Mouse (Mus musculus) thymus, adult 2 months (tissue): ENCODE data around the gene Slc6a17.

Experiments used
- CTCF ChIP-seq: fragments of 200-500 bp; IDR thresholded peaks from 2 replicates; pipeline ENCODE4 v1.5.1; 2012; ENCODE audit warnings: mild to moderate bottlenecking, control low read depth, low read length, moderate library complexity, borderline replicate concordance; ENCODE audit not compliant: control insufficient read depth, poor library complexity, insufficient read depth; ENCODE audit errors: extremely low read depth
- POLR2A ChIP-seq: fragments of 200-500 bp; IDR thresholded peaks from 2 replicates; pipeline ENCODE4 v1.6.1; 2012; ENCODE audit warnings: mild to moderate bottlenecking, low read length, control low read depth, moderate library complexity; ENCODE audit not compliant: control insufficient read depth, poor library complexity, insufficient read depth; ENCODE audit errors: extremely low read depth

DNA sequence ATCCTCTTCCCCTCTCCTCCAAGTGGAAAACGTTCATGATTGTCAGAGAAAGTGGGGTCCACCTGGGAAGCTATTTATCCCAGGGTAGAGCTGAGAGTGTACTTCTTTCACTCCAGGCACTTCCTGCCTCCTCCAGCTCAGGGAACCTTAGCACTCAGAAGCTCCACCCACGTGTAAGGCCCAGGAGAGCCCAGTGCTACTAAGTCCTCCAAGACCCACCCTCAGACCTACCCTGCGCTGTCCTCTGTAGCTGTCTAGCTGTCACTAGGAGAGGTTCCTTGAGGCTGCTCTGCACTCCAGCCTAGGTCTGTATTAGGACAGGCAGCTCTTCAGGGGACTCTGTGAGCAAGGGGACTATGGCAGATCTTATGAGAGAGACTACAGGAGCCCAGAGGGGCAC, 40.9 kb upstream of the Slc6a17 start:
- TF ChIP-seq CTCF: no peak
- no peak for TF ChIP-seq POLR2A
